Mouse (Mus musculus) embryonic facial prominence, embryonic 15.5 days (tissue): ENCODE measurements around the gene Sox3. TPM values are rescaled to one million over a fixed set of nuclear protein-coding genes. Genes with fewer than 3 reads are reported as not detected.

Experiments
- ATAC-seq: fragments of 200-750 bp; cut with Nextera tagmentation; 2 replicates; pipeline ENCODE4 v1.8.0; 2017; ENCODE audit warnings: low read depth, moderate TSS enrichment; ENCODE audit not compliant: insufficient number of reproducible peaks, low FRiP score, low TSS enrichment
- H3K27ac ChIP-seq: fragments of 300-500 bp; sonication (generic); replicated peaks from 2 replicates; pipeline ENCODE4 v1.5.1; 2015; ENCODE audit warnings: mild to moderate bottlenecking, inconsistent platforms
- H3K27me3 ChIP-seq: fragments of 300-500 bp; sonication (generic); 2 replicates; pipeline ENCODE4 v1.6.1; 2015; ENCODE audit warnings: inconsistent platforms
- H3K36me3 ChIP-seq: fragments of 300-500 bp; sonication (generic); 2 replicates; pipeline ENCODE4 v1.6.1; 2015; ENCODE audit warnings: mild to moderate bottlenecking, inconsistent platforms
- H3K4me1 ChIP-seq: fragments of 300-500 bp; sonication (generic); 2 replicates; pipeline ENCODE4 v1.6.1; 2015; ENCODE audit warnings: inconsistent platforms
- H3K4me2 ChIP-seq: fragments of 300-500 bp; sonication (generic); replicated peaks from 2 replicates; pipeline ENCODE4 v1.6.1; 2015; ENCODE audit warnings: mild to moderate bottlenecking, inconsistent platforms
- H3K4me3 ChIP-seq: fragments of 300-500 bp; sonication (generic); replicated peaks from 2 replicates; pipeline ENCODE4 v1.5.1; 2015; ENCODE audit warnings: mild to moderate bottlenecking, inconsistent platforms
- H3K9ac ChIP-seq: fragments of 300-500 bp; sonication (generic); 2 replicates; pipeline ENCODE4 v1.6.1; 2015; ENCODE audit warnings: inconsistent platforms
- H3K9me3 ChIP-seq: fragments of 300-500 bp; sonication (generic); replicated peaks from 2 replicates; pipeline ENCODE4 v1.6.1; 2016; ENCODE audit warnings: inconsistent platforms
- WGBS: fragments of 180-500 bp; shearing (Covaris S2); methylation state at CpG from one replicate; pipeline ENCODE4 v1.1.7; 2015; 5-methylcytosine and 5-hydroxymethylcytosine counted together
- polyA plus RNA-seq: library from polyadenylated mRNA; unstranded; fragments of >200 nt; fragmentation: Nextera tagmentation; extraction: Ambion mirVana; gene quantifications from 2 replicates; pipeline ENCODE4 v1.2.1, GENCODE M21; 2015

The Sox3 gene
- polyA plus RNA-seq, 1 experiment from 2014 or later: 0.11 TPM

- 21% methylated on average over 17 of the region's 17 CpGs for WGBS
These were observed 3.2 kb downstream of the Sox3 start for GRCm38 (mm10) chrX:60889956-60890485.

More at GRCm38 (mm10) chrX:60889956-60890485, 3.2 kb downstream of the Sox3 start:
- Histone ChIP-seq H3K4me1 (peaks cover 20% of the 10 kb centered on the region), H3K4me2 (no peak overlapping the region), H3K27me3 (peaks cover 59% of the 10 kb centered on the region), H3K9me3 (no peaks in the 10 kb centered on the region), H3K4me3 (no peak overlapping the region), H3K36me3 (no peaks in the 10 kb centered on the region), H3K27ac (no peak overlapping the region), H3K9ac (no peak overlapping the region)
- ATAC-seq: no peak
